Mouse (Mus musculus): ENCODE data around the gene Fez2. TPM values are rescaled to one million over a fixed set of nuclear protein-coding genes. Genes with fewer than 3 reads are reported as not detected.

Gene Fez2
- polyA plus RNA-seq, 1 experiment from 2014 or later: 56.9 TPM

GRCm38 (mm10) chr17:78379079-78379729 lies 38.7 kb downstream of the Fez2 start:
- H3K4me2 ChIP-seq (ENCODE audit: low read length): no peak overlapping the region
- no peak for ATAC-seq (ENCODE audit: insufficient number of reproducible peaks, insufficient read depth, low FRiP score, low read depth)
- H3K4me3 ChIP-seq (ENCODE audit: control insufficient read depth in 1 of 2, insufficient read depth in 1 of 2, low read depth in 1 of 2, low read length in 2 of 2): no peak overlapping the region
- no peak overlapping the region for H3K27ac ChIP-seq (replicated peaks in 1 of 2; ENCODE audit: control insufficient read depth in 1 of 2, insufficient read depth in 1 of 2, low read depth in 2 of 2, low read length in 2 of 2)
- H3K9me3 ChIP-seq (ENCODE audit: control insufficient read depth, low read length): no peaks in the 10 kb centered on the region
- H3K4me1 ChIP-seq (ENCODE audit: control insufficient read depth in 2 of 2, insufficient read depth in 2 of 2, low read length in 2 of 2): peaks cover 4 to 5% of the 10 kb centered on the region in 2 experiments; a peak in 2 of 4 replicates
- H3K27me3 ChIP-seq (ENCODE audit: control insufficient read depth, insufficient read depth, low read length): no peaks in the 10 kb centered on the region
- H3K9ac ChIP-seq (ENCODE audit: low read length): no peak overlapping the region
- WGBS: 85% methylated on average over 8 of the region's 8 CpGs
- peaks cover 63% of the 10 kb centered on the region for H3K36me3 ChIP-seq (ENCODE audit: control insufficient read depth, insufficient read depth, low read length)

- Histone ChIP-seq H3K27me3 (ENCODE audit: control insufficient read depth, insufficient read depth, low read length) (no peaks in the 10 kb centered on the region), H3K36me3 (ENCODE audit: control insufficient read depth, insufficient read depth, low read length) (peaks cover 54% of the 10 kb centered on the region), H3K27ac (replicated peaks in 1 of 2; ENCODE audit: control insufficient read depth in 1 of 2, insufficient read depth in 1 of 2, low read depth in 2 of 2, low read length in 2 of 2) (no peak overlapping the region), H3K4me1 (ENCODE audit: control insufficient read depth in 2 of 2, insufficient read depth in 2 of 2, low read length in 2 of 2) (peaks cover 4 to 5% of the 10 kb centered on the region in 2 experiments; a peak in 2 of 4 replicates), H3K9ac (ENCODE audit: low read length) (no peak overlapping the region), H3K4me2 (ENCODE audit: low read length) (no peak overlapping the region), H3K4me3 (ENCODE audit: control insufficient read depth in 1 of 2, insufficient read depth in 1 of 2, low read depth in 1 of 2, low read length in 2 of 2) (no peak overlapping the region), H3K9me3 (ENCODE audit: control insufficient read depth, low read length) (no peaks in the 10 kb centered on the region)
- 50% methylated on average over 8 of the region's 8 CpGs for WGBS
- no peak for ATAC-seq (ENCODE audit: insufficient number of reproducible peaks, insufficient read depth, low FRiP score, low read depth)
These were observed 41.4 kb downstream of the Fez2 start for GRCm38 (mm10) chr17:78376587-78376986.

- Histone ChIP-seq H3K27ac (replicated peaks in 1 of 2; ENCODE audit: control insufficient read depth in 1 of 2, insufficient read depth in 1 of 2, low read depth in 2 of 2, low read length in 2 of 2) (peak overlapping the region; percentile 4 to 19; a peak in 1 of 4 replicates), H3K4me1 (ENCODE audit: control insufficient read depth in 2 of 2, insufficient read depth in 2 of 2, low read length in 2 of 2) (peaks cover 4 to 5% of the 10 kb centered on the region in 2 experiments; a peak in 2 of 4 replicates), H3K27me3 (ENCODE audit: control insufficient read depth, insufficient read depth, low read length) (no peaks in the 10 kb centered on the region), H3K36me3 (ENCODE audit: control insufficient read depth, insufficient read depth, low read length) (peaks cover 41% of the 10 kb centered on the region; the same call in 1 of the 2 replicates), H3K4me3 (ENCODE audit: control insufficient read depth in 1 of 2, insufficient read depth in 1 of 2, low read depth in 1 of 2, low read length in 2 of 2) (no peak overlapping the region), H3K9me3 (ENCODE audit: control insufficient read depth, low read length) (no peaks in the 10 kb centered on the region), H3K4me2 (ENCODE audit: low read length) (no peak overlapping the region), H3K9ac (ENCODE audit: low read length) (no peak overlapping the region)
- WGBS: 65% methylated on average over 10 of the region's 10 CpGs
- no peak for ATAC-seq (ENCODE audit: insufficient number of reproducible peaks, insufficient read depth, low FRiP score, low read depth)
These were observed 43.2 kb downstream of the Fez2 start for GRCm38 (mm10) chr17:78374756-78375155.

GRCm38 (mm10) chr17:78373849-78374248 lies 44.1 kb downstream of the Fez2 start:
- Histone ChIP-seq H3K9me3 (ENCODE audit: control insufficient read depth, low read length) (no peaks in the 10 kb centered on the region), H3K4me2 (ENCODE audit: low read length) (no peak overlapping the region), H3K27me3 (ENCODE audit: control insufficient read depth, insufficient read depth, low read length) (no peaks in the 10 kb centered on the region), H3K4me3 (ENCODE audit: control insufficient read depth in 1 of 2, insufficient read depth in 1 of 2, low read depth in 1 of 2, low read length in 2 of 2) (no peak overlapping the region), H3K9ac (ENCODE audit: low read length) (no peak overlapping the region), H3K27ac (replicated peaks in 1 of 2; ENCODE audit: control insufficient read depth in 1 of 2, insufficient read depth in 1 of 2, low read depth in 2 of 2, low read length in 2 of 2) (no peak overlapping the region), H3K36me3 (ENCODE audit: control insufficient read depth, insufficient read depth, low read length) (peaks cover 34% of the 10 kb centered on the region; the same call in 1 of the 2 replicates), H3K4me1 (ENCODE audit: control insufficient read depth in 2 of 2, insufficient read depth in 2 of 2, low read length in 2 of 2) (peaks cover 4 to 5% of the 10 kb centered on the region in 2 experiments; a peak in 2 of 4 replicates)
- WGBS: 87% methylated on average over 8 of the region's 8 CpGs
- no peak for ATAC-seq (ENCODE audit: insufficient number of reproducible peaks, insufficient read depth, low FRiP score, low read depth)

GRCm38 (mm10) chr17:78373174-78373573 lies 44.8 kb downstream of the Fez2 start:
- H3K27ac ChIP-seq (replicated peaks in 1 of 2; ENCODE audit: control insufficient read depth in 1 of 2, insufficient read depth in 1 of 2, low read depth in 2 of 2, low read length in 2 of 2): no peak overlapping the region
- H3K9me3 ChIP-seq (ENCODE audit: control insufficient read depth, low read length): no peaks in the 10 kb centered on the region
- H3K4me1 ChIP-seq (ENCODE audit: control insufficient read depth in 2 of 2, insufficient read depth in 2 of 2, low read length in 2 of 2): peaks cover 4 to 5% of the 10 kb centered on the region in 2 experiments; a peak in 2 of 4 replicates
- H3K27me3 ChIP-seq (ENCODE audit: control insufficient read depth, insufficient read depth, low read length): no peaks in the 10 kb centered on the region
- WGBS: 88% methylated on average over 6 of the region's 6 CpGs
- H3K4me2 ChIP-seq (ENCODE audit: low read length): no peak overlapping the region
- no peak for ATAC-seq (ENCODE audit: insufficient number of reproducible peaks, insufficient read depth, low FRiP score, low read depth)
- H3K9ac ChIP-seq (ENCODE audit: low read length): no peak overlapping the region
- H3K36me3 ChIP-seq (ENCODE audit: control insufficient read depth, insufficient read depth, low read length): peaks cover 27% of the 10 kb centered on the region; the same call in 1 of the 2 replicates
- no peak overlapping the region for H3K4me3 ChIP-seq (ENCODE audit: control insufficient read depth in 1 of 2, insufficient read depth in 1 of 2, low read depth in 1 of 2, low read length in 2 of 2)

GRCm38 (mm10) chr17:78370445-78370844 lies 47.5 kb downstream of the Fez2 start:
- H3K27ac ChIP-seq (replicated peaks in 1 of 2; ENCODE audit: control insufficient read depth in 1 of 2, insufficient read depth in 1 of 2, low read depth in 2 of 2, low read length in 2 of 2): no peak overlapping the region
- H3K9me3 ChIP-seq (ENCODE audit: control insufficient read depth, low read length): no peaks in the 10 kb centered on the region
- WGBS: 59% methylated on average over 1 of the region's 1 CpGs
- no peak for ATAC-seq (ENCODE audit: insufficient number of reproducible peaks, insufficient read depth, low FRiP score, low read depth)
- no peak overlapping the region for H3K9ac ChIP-seq (ENCODE audit: low read length)
- H3K27me3 ChIP-seq (ENCODE audit: control insufficient read depth, insufficient read depth, low read length): no peaks in the 10 kb centered on the region
- peaks cover 0 to 3% of the 10 kb centered on the region in 2 experiments; a peak in 1 of 4 replicates for H3K4me1 ChIP-seq (ENCODE audit: control insufficient read depth in 2 of 2, insufficient read depth in 2 of 2, low read length in 2 of 2)
- no peak overlapping the region for H3K4me2 ChIP-seq (ENCODE audit: low read length)
- H3K4me3 ChIP-seq (ENCODE audit: control insufficient read depth in 1 of 2, insufficient read depth in 1 of 2, low read depth in 1 of 2, low read length in 2 of 2): no peak overlapping the region
- H3K36me3 ChIP-seq (ENCODE audit: control insufficient read depth, insufficient read depth, low read length): peaks cover 16% of the 10 kb centered on the region; the same call in 1 of the 2 replicates

- ATAC-seq (ENCODE audit: insufficient number of reproducible peaks, insufficient read depth, low FRiP score, low read depth): no peak
- 76% methylated on average over 8 of the region's 8 CpGs for WGBS
These were observed 49.5 kb downstream of the Fez2 start for GRCm38 (mm10) chr17:78368481-78368880.

More at GRCm38 (mm10) chr17:78368481-78368880, 49.5 kb downstream of the Fez2 start:
- Histone ChIP-seq H3K4me2 (ENCODE audit: low read length) (no peak overlapping the region), H3K36me3 (ENCODE audit: control insufficient read depth, insufficient read depth, low read length) (peaks cover 9% of the 10 kb centered on the region; the same call in 1 of the 2 replicates), H3K27ac (replicated peaks in 1 of 2; ENCODE audit: control insufficient read depth in 1 of 2, insufficient read depth in 1 of 2, low read depth in 2 of 2, low read length in 2 of 2) (no peak overlapping the region), H3K4me3 (ENCODE audit: control insufficient read depth in 1 of 2, insufficient read depth in 1 of 2, low read depth in 1 of 2, low read length in 2 of 2) (no peak overlapping the region), H3K4me1 (ENCODE audit: control insufficient read depth in 2 of 2, insufficient read depth in 2 of 2, low read length in 2 of 2) (no peaks in the 10 kb centered on the region; a peak in 1 of 4 replicates), H3K9ac (ENCODE audit: low read length) (no peak overlapping the region), H3K27me3 (ENCODE audit: control insufficient read depth, insufficient read depth, low read length) (no peaks in the 10 kb centered on the region), H3K9me3 (ENCODE audit: control insufficient read depth, low read length) (no peaks in the 10 kb centered on the region)
